Mouse (Mus musculus): ENCODE measurements at regions not wholly inside any gene's neighbourhood (a gene's known extent, or its start where the extent isn't known, plus 50 kb on each side); places are given as distances from the start of the nearest gene placed in this dataset.

DNA sequence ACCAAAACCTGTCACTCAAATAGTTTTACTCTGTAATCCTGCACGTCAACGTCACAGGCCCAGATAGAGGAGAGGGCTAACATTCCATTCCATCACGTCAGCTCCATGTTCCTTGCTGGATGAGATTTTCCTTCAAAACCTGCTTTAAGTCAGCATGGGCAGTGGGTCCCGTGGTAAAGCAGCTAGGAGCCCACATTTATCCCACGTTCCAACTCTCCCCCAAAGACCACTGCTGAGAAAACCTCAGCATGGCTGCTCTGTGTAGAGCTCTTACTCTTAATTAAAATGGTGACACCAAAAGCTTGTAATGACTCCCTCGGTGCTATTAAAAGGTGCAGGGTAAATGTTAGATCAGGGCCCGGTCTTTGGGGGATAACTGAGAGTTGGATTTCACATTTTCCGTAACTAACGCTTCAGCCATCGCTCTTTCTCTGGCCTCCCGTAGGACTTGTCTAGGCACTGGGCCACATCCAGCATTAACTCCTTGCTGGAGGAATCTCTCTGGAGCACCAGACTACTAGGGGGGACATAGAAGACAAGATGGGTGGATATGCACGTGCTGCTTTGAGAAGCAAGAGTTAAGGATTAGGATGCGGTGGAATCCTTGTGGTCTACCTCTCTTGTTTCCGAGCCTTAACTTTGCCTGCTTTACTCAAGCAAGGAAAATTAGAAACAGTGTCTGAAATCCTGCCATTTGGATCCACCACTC, 56.1 kb upstream of the Smarca2 start:
- DNase-seq (ENCODE audit: extremely low spot score in 1 of 2, low spot score in 1 of 2): no peak

DNA sequence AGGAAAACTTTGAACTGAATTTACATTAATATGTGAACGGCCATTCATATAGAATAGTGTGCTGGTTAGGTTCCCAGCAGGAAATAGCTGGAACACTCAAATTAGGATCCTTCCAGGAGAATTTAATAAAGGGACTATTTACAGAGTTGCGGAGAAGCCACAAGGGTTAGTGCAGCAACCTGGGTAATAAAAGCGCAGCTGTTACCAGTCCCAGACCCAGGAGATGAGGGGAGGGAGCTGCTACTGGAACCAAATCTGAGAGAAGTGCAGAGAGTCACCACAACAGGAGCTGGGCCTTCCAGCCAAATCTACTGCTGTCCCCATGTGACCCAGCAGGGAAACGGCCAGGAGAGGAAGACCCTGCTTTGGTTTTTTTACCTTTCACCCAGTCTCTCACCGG, 54.6 kb upstream of the Smarca2 start:
- DNase-seq (ENCODE audit: extremely low spot score in 1 of 2, low spot score in 1 of 2): no peak

Data from layer of hippocampus, postnatal 25 days (tissue).